Mouse (Mus musculus) forebrain, embryonic 14.5 days (tissue): ENCODE measurements around the gene Kcnc4. TPM values are rescaled to one million over a fixed set of nuclear protein-coding genes. Genes with fewer than 3 reads are reported as not detected.
A peak's percentile ranks its signal among the peaks of the same experiment; 100 is the strongest.

Experiments used
- ATAC-seq: fragments of 200-750 bp; cut with Nextera tagmentation; 2 replicates; pipeline ENCODE4 v1.8.0; 2017; ENCODE audit warnings: mild to moderate bottlenecking, moderate library complexity
- DNase-seq: peaks from one replicate; pipeline ENCODE4 v3.0.0-alpha.2; 2015; ENCODE audit warnings: low spot score
- H3K27ac ChIP-seq: fragments of 300-500 bp; sonication (generic); 2 replicates; pipeline ENCODE4 v1.5.1; 2014; ENCODE audit warnings: low read depth, mild to moderate bottlenecking, control low read depth, low read length, moderate library complexity
- H3K27me3 ChIP-seq: fragments of 300-500 bp; sonication (generic); replicated peaks from 2 replicates; pipeline ENCODE4 v1.6.1; 2014; ENCODE audit warnings: low read length, control low read depth, mixed read lengths; ENCODE audit not compliant: control insufficient read depth, insufficient read depth
- H3K36me3 ChIP-seq: fragments of 300-500 bp; sonication (generic); 2 replicates; pipeline ENCODE4 v1.6.1; 2014; ENCODE audit warnings: low read length, control low read depth; ENCODE audit not compliant: control insufficient read depth, insufficient read depth
- H3K4me1 ChIP-seq: fragments of 300-500 bp; sonication (generic); 2 replicates; pipeline ENCODE4 v1.6.1; 2014; ENCODE audit warnings: antibody characterized with exemption, low read length, control low read depth; ENCODE audit not compliant: control insufficient read depth, insufficient read depth
- H3K4me2 ChIP-seq: fragments of 300-500 bp; sonication (generic); 2 replicates; pipeline ENCODE4 v1.6.1; 2014; ENCODE audit warnings: mild to moderate bottlenecking, control low read depth, low read length
- H3K4me3 ChIP-seq: fragments of 300-500 bp; sonication (generic); 2 replicates; pipeline ENCODE4 v1.5.1; 2014; ENCODE audit warnings: low read depth, low read length, control low read depth
- H3K9ac ChIP-seq: fragments of 300-500 bp; sonication (generic); 2 replicates; pipeline ENCODE4 v1.6.1; 2014; ENCODE audit warnings: mild to moderate bottlenecking, low read length, control low read depth, moderate library complexity
- H3K9me3 ChIP-seq: fragments of 300-500 bp; sonication (generic); replicated peaks from 2 replicates; pipeline ENCODE4 v1.6.1; 2016; ENCODE audit warnings: low read length, control low read depth, mixed read lengths; ENCODE audit not compliant: control insufficient read depth
- WGBS: fragments of 180-500 bp; shearing (Covaris S2); extraction: QIAGEN DNeasy Blood & Tissue Kit; methylation state at CpG from one replicate; pipeline ENCODE4 v1.1.7; 2014; 5-methylcytosine and 5-hydroxymethylcytosine counted together
- polyA plus RNA-seq: library from polyadenylated mRNA; unstranded; fragments of >200 nt; fragmentation: Nextera tagmentation; extraction: Ambion mirVana; gene quantifications from 2 replicates; pipeline ENCODE4 v1.2.1, GENCODE M21; 2014

The Kcnc4 gene
- polyA plus RNA-seq, 1 experiment from 2014 or later: 1.4 TPM

DNA sequence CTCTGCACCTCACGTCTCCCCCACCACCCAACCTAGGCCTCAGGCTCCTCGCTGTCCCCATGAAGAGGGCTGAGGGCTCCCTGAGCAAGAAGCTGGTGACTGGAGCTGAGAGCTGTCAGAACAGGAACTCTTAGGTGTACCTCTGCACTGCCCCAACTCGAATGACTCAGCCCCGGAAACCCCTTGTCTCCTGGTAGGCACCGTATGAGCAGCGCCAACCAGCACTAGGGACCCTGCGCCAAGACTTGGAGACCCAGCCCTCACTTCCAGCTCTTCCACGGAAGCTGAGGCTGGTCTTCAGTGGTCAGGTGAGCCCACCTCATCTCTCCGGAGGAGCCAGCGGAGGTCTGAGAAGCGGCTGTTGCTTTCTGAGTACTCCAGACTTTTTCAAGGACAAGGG is 8.8 kb upstream of the Kcnc4 start:
- DNase-seq (no peak), ATAC-seq (no peak)
- Histone ChIP-seq H3K27ac (no peak overlapping the region), H3K4me1 (no peaks in the 10 kb centered on the region), H3K27me3 (no peaks in the 10 kb centered on the region; the same call in 1 of the 2 replicates), H3K36me3 (no peaks in the 10 kb centered on the region), H3K9me3 (no peaks in the 10 kb centered on the region), H3K4me2 (no peak overlapping the region), H3K9ac (no peak overlapping the region), H3K4me3 (no peak overlapping the region)
- 87% methylated on average over 11 of the region's 11 CpGs for WGBS

DNA sequence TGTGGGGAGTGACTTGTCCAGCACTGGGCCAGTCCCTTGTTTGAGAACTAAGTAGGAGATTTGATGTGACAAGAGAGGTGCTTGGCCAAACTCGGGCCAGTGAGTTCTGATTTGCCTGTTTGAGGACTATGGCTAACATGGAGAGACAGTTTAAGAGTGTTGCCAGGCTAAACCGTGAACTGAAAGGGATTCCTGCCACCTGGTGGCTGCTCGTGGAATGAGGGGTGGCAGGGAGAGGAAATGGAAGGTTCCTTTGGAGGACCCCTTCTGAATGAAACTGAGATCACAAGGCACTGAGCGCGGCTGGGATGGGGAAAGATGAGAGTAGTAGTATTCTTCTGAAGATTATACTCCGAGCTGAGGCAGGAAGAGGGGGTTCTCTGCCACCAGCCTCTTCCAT is 7.2 kb upstream of the Kcnc4 start:
- no peak overlapping the region for H3K9ac ChIP-seq
- peak; percentile 74 for ATAC-seq
- H3K4me3 ChIP-seq: no peak overlapping the region
- peak; percentile 84 for DNase-seq
- no peak overlapping the region for H3K4me2 ChIP-seq
- H3K27ac ChIP-seq: no peak overlapping the region
- WGBS: 8% methylated on average over 6 of the region's 6 CpGs
- H3K9me3 ChIP-seq: no peaks in the 10 kb centered on the region
- H3K4me1 ChIP-seq: no peaks in the 10 kb centered on the region
- peaks cover 5% of the 10 kb centered on the region for H3K27me3 ChIP-seq
- no peaks in the 10 kb centered on the region for H3K36me3 ChIP-seq

DNA sequence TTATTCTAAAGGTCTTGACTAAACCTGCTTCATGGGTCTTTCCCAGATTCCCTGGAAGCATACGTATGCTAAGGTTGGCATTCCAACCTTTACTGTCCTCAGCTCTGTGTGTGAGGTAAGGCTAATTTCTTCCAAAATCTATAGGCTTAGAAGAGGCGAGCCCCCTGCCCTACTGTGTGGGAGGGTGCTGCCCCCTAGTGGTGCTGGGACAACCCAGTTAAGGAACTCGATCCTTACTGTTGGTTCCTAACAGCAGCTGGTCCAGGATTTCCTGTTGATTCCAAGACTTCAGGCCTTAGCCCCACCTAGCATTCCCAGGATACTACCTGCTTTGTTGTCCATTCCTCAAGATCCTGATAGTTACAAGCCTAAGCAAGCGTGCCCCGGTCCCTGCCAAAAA is 2.8 kb upstream of the Kcnc4 start:
- peak; percentile 44; the same call in 1 of the 2 replicates for ATAC-seq
- peaks cover 48% of the 10 kb centered on the region for H3K27me3 ChIP-seq

DNA sequence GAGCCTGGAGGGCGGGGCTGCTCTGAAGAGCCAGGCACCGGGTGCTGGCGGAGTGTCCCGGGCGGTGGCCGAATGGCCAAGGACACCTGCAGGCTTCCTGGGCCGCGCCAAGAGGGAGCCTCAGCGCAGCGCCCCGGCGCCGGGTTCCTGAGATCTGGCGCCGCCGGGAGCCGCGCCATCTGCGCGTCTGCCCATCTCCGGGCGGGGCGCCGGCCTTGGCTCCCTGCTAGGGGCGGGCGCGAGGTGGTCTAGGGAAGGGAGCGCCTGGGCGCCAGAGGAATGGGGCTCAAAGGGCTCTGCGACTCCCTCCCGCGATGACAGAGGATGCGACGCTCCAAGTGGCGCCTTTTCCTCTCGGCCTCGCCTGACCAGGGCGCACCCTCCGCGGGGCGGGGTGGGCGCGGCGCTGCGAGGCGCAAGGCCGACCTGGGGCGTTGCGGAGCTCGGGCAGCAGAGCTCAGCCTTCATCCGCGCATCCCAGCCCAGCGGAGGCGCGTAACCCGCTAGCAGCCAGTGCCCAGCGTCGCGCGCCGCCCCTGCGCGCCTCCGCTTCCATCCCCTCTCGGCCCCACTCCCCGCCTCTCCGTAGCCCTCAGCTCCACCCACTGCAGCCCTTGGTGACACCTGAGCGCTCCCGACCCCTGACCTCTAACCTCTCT is 550 bp upstream of the Kcnc4 start:
- H3K4me2 ChIP-seq: peak overlapping the region; percentile 98
- H3K27me3 ChIP-seq: peaks cover 68% of the 10 kb centered on the region
- no peaks in the 10 kb centered on the region for H3K9me3 ChIP-seq
- no peak overlapping the region for H3K27ac ChIP-seq
- peak overlapping the region; percentile 59 for H3K9ac ChIP-seq
- ATAC-seq (peak; percentile 60), DNase-seq (peak; percentile 45)
- H3K36me3 ChIP-seq: no peaks in the 10 kb centered on the region
- H3K4me1 ChIP-seq: peaks cover 13% of the 10 kb centered on the region
- H3K4me3 ChIP-seq: peak overlapping the region; percentile 54
- WGBS: under 1% methylated on average over 63 of the region's 69 CpGs

More for the DNA sequence above, 2.8 kb upstream of the Kcnc4 start:
- H3K4me3 ChIP-seq: no peak overlapping the region
- no peak overlapping the region for H3K27ac ChIP-seq
- no peak overlapping the region for H3K4me2 ChIP-seq
- peaks cover 13% of the 10 kb centered on the region for H3K4me1 ChIP-seq
- peak; percentile 87 for DNase-seq
- H3K36me3 ChIP-seq: no peaks in the 10 kb centered on the region
- no peaks in the 10 kb centered on the region for H3K9me3 ChIP-seq
- H3K9ac ChIP-seq: no peak overlapping the region
- WGBS: 14% methylated on average over 5 of the region's 5 CpGs

DNA sequence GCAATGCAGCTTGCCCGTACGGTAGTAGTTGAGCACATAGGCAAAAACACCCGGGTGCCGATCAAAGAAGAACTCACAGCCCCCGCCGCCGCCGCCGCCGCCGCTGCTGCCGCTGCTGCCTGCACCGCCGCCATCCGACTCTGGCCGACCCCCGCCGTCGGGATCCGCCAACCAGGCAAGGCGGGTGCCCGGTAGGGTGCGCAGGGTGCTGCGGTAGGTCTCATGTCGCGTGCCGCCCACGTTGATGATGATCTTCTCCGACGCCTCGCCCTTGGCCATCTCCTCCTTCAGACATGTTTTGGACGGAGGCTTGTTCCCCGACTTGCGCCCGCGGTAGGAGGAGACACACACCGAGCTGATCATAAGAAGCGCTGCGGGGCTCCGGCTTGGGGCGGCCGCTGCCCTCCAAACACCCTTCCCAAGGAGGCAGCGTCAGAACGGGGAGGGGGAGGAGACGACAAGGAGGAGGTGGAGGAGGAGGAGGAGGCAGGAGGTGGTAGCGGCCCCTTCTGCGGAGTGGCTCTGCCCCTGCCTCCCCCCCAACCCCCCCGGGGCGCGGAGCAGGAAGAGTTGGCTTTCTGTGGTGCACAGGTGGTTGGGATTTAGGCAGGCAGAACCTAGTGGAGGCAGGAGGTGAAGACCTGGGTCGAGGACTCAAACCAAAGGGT is 690 bp downstream of the Kcnc4 start:
- H3K4me1 ChIP-seq: peaks cover 13% of the 10 kb centered on the region
- H3K9me3 ChIP-seq: no peaks in the 10 kb centered on the region
- H3K4me3 ChIP-seq: peak overlapping the region; percentile 54
- peaks cover 68% of the 10 kb centered on the region for H3K27me3 ChIP-seq
- peak overlapping the region; percentile 98 for H3K4me2 ChIP-seq
- H3K9ac ChIP-seq: peak overlapping the region; percentile 59
- no peak overlapping the region for H3K27ac ChIP-seq
- peak; percentile 27 for DNase-seq
- 1% methylated on average over 49 of the region's 51 CpGs for WGBS
- no peaks in the 10 kb centered on the region for H3K36me3 ChIP-seq
- no peak for ATAC-seq

DNA sequence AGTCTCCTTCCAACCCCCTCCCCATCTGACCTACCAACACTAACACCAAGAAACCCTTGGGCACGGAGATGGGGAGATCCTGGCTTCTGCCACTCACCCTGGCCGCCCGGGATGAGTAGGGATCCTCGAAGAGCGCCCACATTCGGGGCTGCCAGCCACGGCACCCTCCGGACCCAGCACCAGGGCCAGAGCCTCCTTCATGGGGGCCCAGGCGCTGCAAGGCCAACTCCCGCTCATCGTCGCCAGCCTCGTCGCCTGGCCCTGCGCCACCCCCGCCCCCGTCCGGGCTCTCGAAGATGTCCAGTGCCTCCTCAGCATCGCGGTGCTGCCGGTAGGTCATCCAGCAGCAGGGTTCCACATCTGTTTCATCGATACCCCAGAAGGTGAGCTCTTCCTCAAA is 1.2 kb downstream of the Kcnc4 start:
- 3% methylated on average over 23 of the region's 23 CpGs for WGBS
- no peak for DNase-seq
- Histone ChIP-seq H3K4me2 (peak overlapping the region; percentile 98), H3K27me3 (peaks cover 68% of the 10 kb centered on the region), H3K36me3 (no peaks in the 10 kb centered on the region), H3K27ac (no peak overlapping the region), H3K4me1 (peaks cover 13% of the 10 kb centered on the region), H3K9me3 (no peaks in the 10 kb centered on the region), H3K9ac (peak overlapping the region; percentile 59), H3K4me3 (peak overlapping the region; percentile 54)
- no peak for ATAC-seq

DNA sequence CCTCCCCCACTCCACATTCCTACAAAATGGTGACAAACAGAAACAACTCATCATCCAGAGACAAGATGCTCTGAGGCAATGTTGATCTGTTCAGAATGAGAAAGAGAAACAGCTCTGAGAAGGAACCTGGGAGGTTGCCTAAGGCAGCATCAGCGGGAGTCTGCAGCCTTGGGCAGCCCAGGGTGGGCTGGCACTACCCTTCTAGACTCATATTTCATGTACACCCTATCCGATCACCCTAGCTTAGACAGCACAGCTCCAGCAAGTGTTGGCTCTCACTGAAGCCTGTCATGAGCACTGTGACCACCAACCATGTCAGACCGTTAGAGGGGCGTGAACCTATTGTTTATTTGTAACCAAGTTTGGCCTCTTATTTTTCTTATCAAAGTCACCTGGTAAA is 5.1 kb downstream of the Kcnc4 start:
- no peaks in the 10 kb centered on the region for H3K36me3 ChIP-seq
- no peak for ATAC-seq
- no peak overlapping the region for H3K9ac ChIP-seq
- peaks cover 41% of the 10 kb centered on the region for H3K27me3 ChIP-seq
- H3K9me3 ChIP-seq: no peaks in the 10 kb centered on the region
- WGBS: 85% methylated on average over 4 of the region's 4 CpGs
- H3K27ac ChIP-seq: no peak overlapping the region
- DNase-seq: no peak
- H3K4me1 ChIP-seq: peaks cover 8% of the 10 kb centered on the region
- no peak overlapping the region for H3K4me2 ChIP-seq
- H3K4me3 ChIP-seq: no peak overlapping the region

DNA sequence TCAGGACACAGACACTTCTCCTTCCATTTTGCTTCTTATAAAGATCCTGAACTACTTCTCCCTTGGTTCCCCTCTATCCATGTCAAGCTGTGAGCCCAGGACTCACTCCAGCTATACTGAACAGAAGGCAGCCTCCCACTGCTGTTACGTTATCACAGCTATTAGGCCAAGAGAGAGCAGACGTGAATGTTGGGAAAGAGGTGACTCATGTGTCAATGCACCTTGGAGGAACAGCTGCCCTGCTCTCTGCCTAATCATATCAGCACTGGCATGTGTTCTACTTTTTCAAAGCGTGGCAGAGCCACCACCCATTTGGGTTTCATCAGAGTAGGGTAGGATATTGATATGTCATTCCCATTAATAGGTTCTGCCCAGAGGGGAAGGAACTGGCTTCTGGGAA is 12.5 kb downstream of the Kcnc4 start:
- Histone ChIP-seq H3K36me3 (no peaks in the 10 kb centered on the region), H3K9me3 (no peaks in the 10 kb centered on the region), H3K4me1 (no peaks in the 10 kb centered on the region), H3K9ac (no peak overlapping the region), H3K27me3 (no peaks in the 10 kb centered on the region), H3K27ac (no peak overlapping the region), H3K4me3 (no peak overlapping the region), H3K4me2 (no peak overlapping the region)
- no peak for ATAC-seq
- no peak for DNase-seq
- WGBS: 71% methylated on average over 3 of the region's 3 CpGs

DNA sequence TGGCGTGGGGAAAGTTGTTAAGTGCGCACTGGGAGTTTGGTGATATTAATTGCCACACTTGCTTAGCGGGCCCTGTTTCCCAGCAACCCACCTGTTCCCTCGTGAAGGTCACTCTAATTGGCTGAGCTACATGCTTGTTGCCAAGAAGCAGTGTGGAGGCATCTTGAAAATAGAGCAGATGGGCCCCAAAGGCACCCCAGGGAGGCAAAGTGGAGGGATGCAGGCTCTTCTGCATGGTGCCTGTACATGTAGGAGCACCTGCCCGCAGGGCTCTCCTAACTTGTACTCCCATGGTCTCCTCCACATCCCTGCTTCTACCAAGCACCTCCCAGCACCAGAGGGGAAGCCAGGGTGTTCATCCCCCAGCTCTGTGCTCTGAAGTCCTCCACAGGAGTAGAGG is 15.5 kb downstream of the Kcnc4 start:
- Histone ChIP-seq H3K4me2 (no peak overlapping the region), H3K9ac (no peak overlapping the region), H3K4me3 (no peak overlapping the region), H3K9me3 (no peaks in the 10 kb centered on the region), H3K36me3 (no peaks in the 10 kb centered on the region), H3K27ac (no peak overlapping the region), H3K27me3 (no peaks in the 10 kb centered on the region), H3K4me1 (no peaks in the 10 kb centered on the region)
- 66% methylated on average over 5 of the region's 5 CpGs for WGBS
- no peak for DNase-seq
- ATAC-seq: no peak
